Mouse (Mus musculus) kidney, postnatal 4 days (tissue): ENCODE measurements at regions not wholly inside any gene's neighbourhood (a gene's known extent, or its start where the extent isn't known, plus 50 kb on each side); places are given as distances from the start of the nearest gene placed in this dataset.

Experiments
- DNase-seq, 2 experiments: peaks; one replicate each; pipeline ENCODE4 v3.0.0; 2021; ENCODE audit warnings: mixed read lengths in 2 of 2

DNA sequence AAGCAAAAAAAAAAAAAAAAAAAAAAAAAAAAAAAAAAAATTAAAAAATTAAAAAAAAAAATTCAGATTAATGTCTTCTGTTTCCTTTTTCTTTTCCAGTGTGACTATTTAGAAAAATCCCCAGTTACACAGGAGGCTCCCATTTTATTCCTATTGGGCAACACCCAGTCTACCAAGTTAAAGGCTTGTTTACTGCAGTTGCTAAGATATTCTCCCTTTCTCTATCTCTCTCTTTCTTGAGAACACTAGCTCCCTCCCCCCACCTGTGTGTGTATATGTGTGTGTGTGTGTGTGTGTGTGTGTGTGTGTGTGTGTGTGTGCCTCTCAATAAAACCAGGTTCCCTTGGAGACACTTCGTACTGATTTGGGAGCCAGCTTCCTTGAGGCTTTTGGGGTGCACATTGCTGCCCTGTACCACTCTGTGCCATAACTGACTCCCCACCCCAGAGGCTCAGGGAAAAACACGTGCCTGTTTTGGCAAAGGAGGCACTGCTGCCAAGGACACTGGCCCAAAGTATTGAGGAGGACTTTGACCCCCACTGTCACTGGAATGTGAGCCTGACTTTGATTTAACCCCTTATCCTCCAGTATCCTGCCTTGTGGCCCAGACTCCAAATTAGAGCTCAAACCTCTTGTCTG lies 50.3 kb downstream of the Anapc15-ps start:
- peak; percentile 44 to 70 for DNase-seq

DNA sequence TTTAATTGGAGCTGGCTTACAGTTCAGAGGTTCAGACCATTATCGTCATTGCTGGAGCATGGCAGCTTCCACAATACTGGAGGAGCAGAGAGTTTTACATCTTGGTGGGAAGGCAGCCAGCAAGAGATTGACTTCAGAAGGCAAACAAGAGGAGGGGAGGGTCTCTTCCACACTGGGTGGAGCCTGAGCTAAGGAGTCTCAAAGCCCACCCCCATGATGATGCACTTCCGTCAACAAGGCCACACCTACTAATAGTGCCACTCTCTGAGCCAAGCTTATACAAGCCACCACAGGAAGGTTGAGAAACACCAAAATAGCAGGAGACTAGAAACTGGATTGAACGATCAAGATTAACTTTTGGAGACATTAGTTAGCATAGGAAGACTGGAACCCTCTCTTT lies 52.5 kb downstream of the Anapc15-ps start:
- no peak for DNase-seq

DNA sequence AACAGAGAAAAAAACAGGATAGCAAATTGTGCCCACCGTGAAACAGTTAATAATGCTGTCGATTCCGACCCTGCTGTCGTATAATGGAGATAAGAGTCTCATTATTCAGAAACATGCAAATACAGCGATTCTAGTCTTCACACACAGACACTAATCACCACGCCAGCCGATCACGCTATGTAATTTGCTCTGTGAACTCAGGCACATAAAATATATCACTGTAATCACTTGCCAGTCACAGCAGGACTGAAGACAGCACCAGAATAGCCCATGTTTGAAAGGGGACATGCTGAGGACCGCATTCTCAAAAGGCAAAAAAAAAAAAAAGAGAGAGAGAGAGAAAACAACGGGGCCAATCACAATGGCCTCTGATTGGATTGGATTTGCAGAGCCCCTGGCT lies 53.6 kb downstream of the Anapc15-ps start:
- DNase-seq = no peak

DNA sequence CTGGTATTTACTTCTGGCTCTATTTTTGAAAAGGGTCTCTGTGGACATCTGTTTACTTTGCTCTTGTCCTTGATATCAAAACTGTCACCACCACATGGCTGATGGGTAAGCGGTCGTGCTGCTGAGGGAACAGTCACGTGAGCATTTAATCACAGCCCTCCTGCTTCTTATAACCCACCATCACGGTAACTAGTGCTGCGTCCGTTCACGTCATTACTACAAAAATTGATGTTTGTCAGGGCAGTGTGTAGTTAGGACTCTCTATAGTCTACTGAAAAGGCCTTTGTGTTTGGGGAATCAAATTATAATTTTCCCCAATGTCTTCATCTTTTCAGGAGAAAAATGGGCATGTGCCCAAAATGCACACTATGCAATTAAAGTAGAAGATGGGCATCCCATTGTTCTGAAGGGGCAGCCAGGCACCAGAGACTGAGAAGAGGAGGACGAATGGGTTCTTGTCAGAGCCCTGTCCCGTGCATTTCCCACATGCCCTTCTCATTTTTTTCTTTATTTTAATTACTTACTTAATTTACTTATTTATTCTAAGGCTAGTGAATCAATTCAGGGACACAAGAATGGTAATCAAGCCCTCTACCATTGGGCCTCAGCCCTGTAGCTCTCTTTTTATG lies 54.6 kb upstream of the Nudt4 start:
- no peak for DNase-seq

DNA sequence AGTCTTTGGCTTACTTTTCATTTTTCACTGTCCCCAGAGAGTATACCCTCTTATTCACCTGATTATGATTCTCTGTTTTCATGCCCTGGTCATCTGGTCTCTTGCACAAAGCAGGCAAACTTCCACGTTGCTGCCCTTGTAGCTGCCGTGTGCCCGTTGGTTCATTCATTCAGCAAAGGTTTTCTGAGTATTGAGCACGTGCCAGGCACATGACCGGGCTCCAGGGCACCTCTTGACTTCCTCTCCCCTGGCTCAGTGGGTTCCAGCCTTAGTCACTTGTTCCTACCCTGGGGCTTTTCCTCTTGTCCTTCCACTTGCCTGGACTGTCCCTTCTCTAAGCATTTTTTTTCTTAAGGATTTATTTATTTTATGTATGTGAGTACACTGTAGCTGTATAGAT lies 52.9 kb upstream of the Nudt4 start:
- peak in 1 of 2 experiments; percentile 16 for DNase-seq

DNA sequence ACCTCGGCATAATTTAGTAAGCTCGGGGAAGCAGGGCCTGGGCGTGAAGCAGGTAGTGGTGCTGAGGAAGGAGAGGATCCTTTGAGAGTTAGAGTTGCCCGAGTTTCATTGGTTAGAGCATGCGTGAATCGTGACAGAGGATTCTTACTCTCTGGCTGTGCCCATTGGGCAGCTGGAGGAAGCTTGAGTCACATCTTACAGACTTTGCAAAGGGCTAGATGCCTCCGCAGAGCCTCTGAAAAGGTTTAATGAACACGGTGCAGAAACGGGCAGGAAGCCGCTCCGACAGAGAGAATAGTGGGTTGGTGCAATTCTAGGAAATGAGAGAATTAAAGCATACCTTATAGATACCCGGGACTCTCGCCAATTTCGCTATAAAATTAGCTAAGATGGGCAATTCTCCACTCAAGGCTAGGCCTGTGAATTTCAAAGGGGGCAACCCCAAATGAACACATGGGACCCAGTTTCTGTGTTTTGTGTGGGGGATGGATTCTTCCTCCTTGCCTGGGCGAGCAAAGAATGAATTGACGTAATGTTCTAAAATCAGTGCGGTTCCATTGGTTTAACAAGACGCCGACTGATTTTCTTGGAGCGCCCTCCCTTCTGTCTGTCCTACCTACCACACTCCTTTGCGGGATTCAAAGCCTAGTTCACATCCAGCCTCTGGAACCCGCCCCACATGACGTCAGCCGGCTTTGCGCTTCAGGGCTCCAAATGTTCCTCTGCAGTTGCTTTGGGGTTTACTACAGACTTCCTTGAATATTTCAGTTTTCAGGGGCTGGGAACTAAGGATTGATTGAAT lies 52.1 kb upstream of the Nudt4 start:
- no peak for DNase-seq
